Mouse (Mus musculus): ENCODE results near the gene Ccdc15. TPM values are rescaled to one million over a fixed set of nuclear protein-coding genes. Genes with fewer than 3 reads are reported as not detected.

Gene Ccdc15
- 10.8 and 10.9 TPM in 2 replicates for polyA plus RNA-seq (2015; fragmentation: Nextera tagmentation; extraction: Ambion mirVana)

DNA sequence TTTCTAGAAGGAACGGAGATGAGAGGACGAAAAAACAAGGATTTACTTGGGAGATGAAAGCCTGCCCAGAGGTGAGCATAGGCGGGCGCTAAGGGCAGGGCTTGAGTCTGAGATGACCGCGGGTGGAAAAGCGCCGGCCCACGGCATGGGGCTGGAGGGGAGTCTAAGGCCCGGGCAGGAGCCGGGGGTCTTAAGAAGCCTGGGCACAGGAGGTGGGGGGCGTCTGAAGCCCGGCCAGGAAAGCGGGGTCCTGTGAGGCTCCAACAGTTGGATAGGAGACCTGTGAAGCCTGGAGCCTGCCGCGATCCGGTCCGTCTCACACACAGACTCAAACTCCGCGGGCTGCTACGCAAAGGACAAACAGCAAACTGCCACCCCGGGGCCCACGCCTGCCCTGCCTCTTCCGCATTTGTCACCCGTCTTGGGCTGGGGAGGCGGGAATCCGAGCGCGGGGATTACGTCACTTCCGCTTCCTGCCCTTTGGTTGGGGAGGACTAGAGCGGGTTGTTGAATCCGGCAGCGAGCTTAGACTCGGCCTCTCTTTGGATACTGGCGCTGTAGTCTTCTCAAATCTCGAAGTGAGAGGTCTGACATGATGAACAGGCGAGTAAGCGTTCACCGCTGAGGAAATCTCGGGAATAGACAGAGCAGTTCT, at the start of gene Ccdc15:
Gene Ccdc15 (minus strand): TSS at position 445 of the 655 bp plus-strand sequence.
- peak within 1 kb of the TSS; percentile 85 for H3K9ac ChIP-seq (replicated peaks)
- peak; percentile 98 for ATAC-seq
- H3K27me3 ChIP-seq, result no peaks in the 10 kb centered on the region

DNA sequence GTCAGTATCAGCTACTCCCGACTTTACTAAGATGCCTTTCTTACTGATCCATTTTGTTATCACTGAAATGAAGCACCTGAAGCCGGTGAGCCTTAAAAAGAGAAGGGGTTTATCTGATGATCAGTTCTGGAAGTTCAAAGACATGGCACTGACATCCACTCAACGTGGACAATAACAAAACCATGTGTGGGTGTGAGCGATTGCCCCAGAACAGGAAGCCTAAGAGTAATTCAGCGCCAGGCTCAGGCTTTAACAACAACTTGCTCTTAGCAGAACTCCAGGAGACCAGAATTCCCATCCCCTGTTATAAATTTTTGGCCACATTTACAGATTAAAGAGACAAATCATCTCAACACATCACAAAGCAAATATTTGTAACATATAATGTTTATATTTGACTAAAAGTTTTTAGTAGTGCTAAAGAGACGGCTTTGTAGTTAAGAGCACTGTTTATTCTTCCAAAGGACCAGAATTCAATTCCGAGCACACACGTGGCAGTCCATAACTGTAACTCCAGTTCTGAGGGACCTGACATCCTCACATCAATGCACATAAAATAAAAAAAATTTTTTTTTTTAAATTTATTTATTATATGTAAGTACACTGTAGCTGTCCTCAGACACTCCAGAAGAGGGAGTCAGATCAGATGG, 45.4 kb upstream of the Ccdc15 start:
- Histone ChIP-seq H3K9me3 (no peaks in the 10 kb centered on the region), H3K36me3 (no peaks in the 10 kb centered on the region), H3K9ac (replicated peaks) (no peak overlapping the region), H3K27ac (no peak overlapping the region), H3K4me3 (replicated peaks) (no peak overlapping the region), H3K4me1 (replicated peaks) (no peaks in the 10 kb centered on the region), H3K4me2 (replicated peaks) (no peak overlapping the region), H3K27me3 (no peaks in the 10 kb centered on the region)
- no peak for ATAC-seq
- WGBS, result 82% methylated on average over 8 of the region's 8 CpGs

More for the DNA sequence above, at the start of gene Ccdc15:
- under 1% methylated on average over 41 of the region's 41 CpGs for WGBS
- H3K27ac ChIP-seq, result peak within 1 kb of the TSS; percentile 87
- peaks cover 14% of the 10 kb centered on the region for H3K4me1 ChIP-seq (replicated peaks)
- no peaks in the 10 kb centered on the region for H3K9me3 ChIP-seq
- peaks cover 7% of the 10 kb centered on the region; the same call in 1 of the 2 replicates for H3K36me3 ChIP-seq
- peak within 1 kb of the TSS; percentile 82 for H3K4me2 ChIP-seq (replicated peaks)
- H3K4me3 ChIP-seq (replicated peaks), result peak within 1 kb of the TSS; percentile 83

DNA sequence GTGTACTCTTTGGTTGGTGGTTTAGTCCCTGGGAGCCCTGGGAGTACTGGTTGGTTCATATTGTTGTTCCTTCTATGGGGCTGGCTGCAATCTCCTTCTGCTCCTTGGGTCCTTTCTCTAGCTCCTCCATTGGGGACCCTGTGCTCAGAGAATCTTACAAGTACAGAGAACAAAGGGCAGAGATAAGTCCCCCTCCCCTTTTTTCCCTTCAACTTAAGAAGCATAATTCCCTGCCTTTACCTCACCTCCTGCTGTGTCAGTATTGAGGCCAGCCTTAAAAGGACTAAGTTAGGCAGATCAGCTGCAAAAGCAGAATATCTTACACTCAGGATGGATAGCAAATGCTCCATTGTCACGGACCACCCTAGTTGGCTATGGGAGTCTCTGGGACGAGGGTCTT, 43.8 kb upstream of the Ccdc15 start:
- H3K4me3 ChIP-seq (replicated peaks), result no peak overlapping the region
- no peaks in the 10 kb centered on the region for H3K27me3 ChIP-seq
- no peaks in the 10 kb centered on the region for H3K9me3 ChIP-seq
- ATAC-seq, result no peak
- no peak overlapping the region for H3K27ac ChIP-seq
- H3K36me3 ChIP-seq, result no peaks in the 10 kb centered on the region
- no peak overlapping the region for H3K9ac ChIP-seq (replicated peaks)
- 46% methylated on average over 2 of the region's 2 CpGs for WGBS
- no peak overlapping the region for H3K4me2 ChIP-seq (replicated peaks)
- H3K4me1 ChIP-seq (replicated peaks), result no peaks in the 10 kb centered on the region

GRCm38 (mm10) chr9:37390891-37391290, 42.7 kb upstream of the Ccdc15 start:
- H3K36me3 ChIP-seq, result no peaks in the 10 kb centered on the region
- H3K9ac ChIP-seq (replicated peaks), result no peak overlapping the region
- H3K27me3 ChIP-seq, result peaks cover 4% of the 10 kb centered on the region
- H3K27ac ChIP-seq, result no peak overlapping the region
- H3K9me3 ChIP-seq, result no peaks in the 10 kb centered on the region
- H3K4me1 ChIP-seq (replicated peaks), result no peaks in the 10 kb centered on the region
- no peak overlapping the region for H3K4me2 ChIP-seq (replicated peaks)
- WGBS, result 65% methylated on average over 2 of the region's 2 CpGs
- no peak overlapping the region for H3K4me3 ChIP-seq (replicated peaks)
- ATAC-seq, result no peak

- Histone ChIP-seq H3K4me2 (replicated peaks) (peak overlapping the region; percentile 78), H3K9ac (replicated peaks) (peak overlapping the region; percentile 81), H3K27me3 (peaks cover 10% of the 10 kb centered on the region), H3K36me3 (no peaks in the 10 kb centered on the region), H3K4me1 (replicated peaks) (no peaks in the 10 kb centered on the region), H3K9me3 (no peaks in the 10 kb centered on the region), H3K27ac (peak overlapping the region; percentile 67; the same call in 1 of the 2 replicates), H3K4me3 (replicated peaks) (peak overlapping the region; percentile 52)
- WGBS, result 7% methylated on average over 54 of the region's 54 CpGs
- peak; percentile 91 for ATAC-seq
These were observed 36.3 kb upstream of the Ccdc15 start for GRCm38 (mm10) chr9:37384284-37385182.

DNA sequence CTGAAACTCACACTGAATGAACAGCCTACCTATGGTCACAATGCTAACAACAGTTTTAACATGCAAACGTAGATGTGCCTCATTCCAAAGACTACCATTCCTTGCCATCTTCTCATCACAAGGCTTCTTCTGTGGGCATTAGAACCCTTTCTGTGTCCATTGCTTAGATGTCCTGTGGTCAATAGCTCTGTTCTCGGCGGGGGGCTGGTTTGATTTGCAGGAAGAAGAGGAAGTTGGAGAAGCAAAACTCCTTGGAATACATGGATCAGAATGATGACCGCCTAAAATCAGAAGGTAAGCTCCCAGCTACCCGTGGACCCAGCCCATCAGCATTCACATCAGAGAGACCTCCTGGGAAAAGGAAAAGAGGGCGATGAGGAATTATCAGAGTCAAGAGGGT, 34.9 kb upstream of the Ccdc15 start:
- Histone ChIP-seq H3K4me1 (replicated peaks) (no peaks in the 10 kb centered on the region), H3K36me3 (no peaks in the 10 kb centered on the region), H3K27ac (no peak overlapping the region), H3K9me3 (no peaks in the 10 kb centered on the region), H3K27me3 (peaks cover 10% of the 10 kb centered on the region), H3K9ac (replicated peaks) (no peak overlapping the region), H3K4me2 (replicated peaks) (no peak overlapping the region), H3K4me3 (replicated peaks) (no peak overlapping the region)
- 94% methylated on average over 6 of the region's 6 CpGs for WGBS
- ATAC-seq, result no peak

DNA sequence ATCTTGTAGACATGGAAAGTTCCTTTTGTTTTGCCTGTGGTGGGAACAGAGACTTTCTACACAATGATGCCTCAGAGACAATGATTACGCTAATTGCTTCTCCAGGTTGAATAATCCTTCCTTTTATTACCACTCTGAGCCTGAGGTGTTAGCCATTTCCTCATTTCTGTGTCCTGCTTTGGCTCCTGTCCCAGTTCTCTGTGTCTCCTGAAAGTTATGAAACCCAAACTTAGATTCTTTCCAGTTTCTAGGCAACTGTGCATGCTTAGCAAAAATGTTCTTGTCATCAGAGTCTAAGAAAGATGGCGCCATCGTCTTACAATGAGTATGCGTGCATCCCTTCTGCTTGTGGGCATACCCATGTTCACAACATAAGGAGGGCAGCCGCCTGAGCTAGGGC, 27.5 kb upstream of the Ccdc15 start:
- Histone ChIP-seq H3K36me3 (no peaks in the 10 kb centered on the region), H3K4me2 (replicated peaks) (no peak overlapping the region), H3K4me1 (replicated peaks) (no peaks in the 10 kb centered on the region), H3K9ac (replicated peaks) (no peak overlapping the region), H3K27ac (no peak overlapping the region), H3K4me3 (replicated peaks) (no peak overlapping the region), H3K9me3 (no peaks in the 10 kb centered on the region), H3K27me3 (no peaks in the 10 kb centered on the region)
- no peak for ATAC-seq
- 80% methylated on average over 5 of the region's 5 CpGs for WGBS

- Histone ChIP-seq H3K27me3 (no peaks in the 10 kb centered on the region), H3K4me2 (replicated peaks) (no peak overlapping the region), H3K9ac (replicated peaks) (no peak overlapping the region), H3K36me3 (no peaks in the 10 kb centered on the region), H3K9me3 (no peaks in the 10 kb centered on the region), H3K4me3 (replicated peaks) (no peak overlapping the region), H3K4me1 (replicated peaks) (no peaks in the 10 kb centered on the region), H3K27ac (no peak overlapping the region)
- WGBS, result 84% methylated on average over 7 of the region's 7 CpGs
- ATAC-seq, result no peak
These were observed 23.1 kb upstream of the Ccdc15 start for GRCm38 (mm10) chr9:37371232-37371801.

DNA sequence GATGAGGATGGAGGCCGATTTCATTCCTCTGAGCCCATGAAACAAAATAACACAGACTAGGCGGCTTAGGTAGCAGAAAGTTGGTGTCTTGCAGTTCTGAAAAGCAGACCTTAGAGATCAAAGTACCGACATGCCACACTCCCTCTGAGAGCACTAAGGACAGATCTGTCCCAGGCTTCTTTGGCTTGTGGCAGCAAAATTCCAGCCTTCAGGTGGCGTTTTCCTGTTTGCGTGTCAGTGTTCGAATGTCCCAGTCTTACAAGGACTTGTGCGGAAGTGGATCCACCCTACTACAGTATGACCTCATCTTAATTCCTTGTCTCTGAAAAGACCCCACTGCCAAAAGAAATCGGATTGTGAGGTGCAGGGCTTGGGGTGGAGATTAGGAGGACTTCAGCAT, 20.6 kb upstream of the Ccdc15 start:
- no peaks in the 10 kb centered on the region for H3K36me3 ChIP-seq
- 85% methylated on average over 8 of the region's 8 CpGs for WGBS
- no peaks in the 10 kb centered on the region for H3K27me3 ChIP-seq
- H3K9me3 ChIP-seq, result no peaks in the 10 kb centered on the region
- no peak overlapping the region for H3K27ac ChIP-seq
- no peak overlapping the region for H3K9ac ChIP-seq (replicated peaks)
- H3K4me3 ChIP-seq (replicated peaks), result no peak overlapping the region
- no peak for ATAC-seq
- no peaks in the 10 kb centered on the region for H3K4me1 ChIP-seq (replicated peaks)
- no peak overlapping the region for H3K4me2 ChIP-seq (replicated peaks)

GRCm38 (mm10) chr9:37368081-37368830, 20.0 kb upstream of the Ccdc15 start:
- H3K4me3 ChIP-seq (replicated peaks), result no peak overlapping the region
- no peaks in the 10 kb centered on the region for H3K36me3 ChIP-seq
- H3K4me2 ChIP-seq (replicated peaks), result no peak overlapping the region
- H3K4me1 ChIP-seq (replicated peaks), result no peaks in the 10 kb centered on the region
- WGBS, result 91% methylated on average over 11 of the region's 11 CpGs
- no peaks in the 10 kb centered on the region for H3K9me3 ChIP-seq
- no peaks in the 10 kb centered on the region for H3K27me3 ChIP-seq
- no peak overlapping the region for H3K9ac ChIP-seq (replicated peaks)
- ATAC-seq, result no peak
- no peak overlapping the region; the same call in 1 of the 2 replicates for H3K27ac ChIP-seq

GRCm38 (mm10) chr9:37367301-37368080, 19.3 kb upstream of the Ccdc15 start, which contains the start of gene Hepacam:
Gene Hepacam, plus strand, starts transcription at chr9:37367351.
- no peak for ATAC-seq
- Histone ChIP-seq H3K4me3 (replicated peaks) (no peak within 1 kb of the TSS), H3K27ac (no peak within 1 kb of the TSS; the same call in none of the 2 replicates), H3K27me3 (no peaks in the 10 kb centered on the region), H3K4me2 (replicated peaks) (no peak within 1 kb of the TSS), H3K4me1 (replicated peaks) (no peaks in the 10 kb centered on the region), H3K9ac (replicated peaks) (no peak within 1 kb of the TSS), H3K36me3 (no peaks in the 10 kb centered on the region), H3K9me3 (no peaks in the 10 kb centered on the region)
- 89% methylated on average over 17 of the region's 17 CpGs for WGBS

Measured in midbrain, embryonic 13.5 days (tissue).